Mouse (Mus musculus) MEL (cell line): ENCODE measurements around the gene Agbl1. TPM values are rescaled to one million over a fixed set of nuclear protein-coding genes. Genes with fewer than 3 reads are reported as not detected.
"Not testable (repeated sequence)": the region's sequence is repeated elsewhere in the genome, so short reads cannot be mapped to it uniquely, and the experiment has no call there.

Experiments
- DNase-seq: peaks from one replicate; pipeline ENCODE4 v3.0.0; 2011; ENCODE audit warnings: low read depth, low spot score
- H3K27ac ChIP-seq: 2 replicates; pipeline ENCODE4 v1.5.1; 2012; ENCODE audit warnings: low read depth, mild to moderate bottlenecking, control low read depth, low read length, moderate library complexity; ENCODE audit not compliant: control insufficient read depth
- H3K27me3 ChIP-seq, 2 experiments: fragments of 150-350 bp in 1 of 2; sonication (generic) in 1 of 2; 2 replicates each; pipeline ENCODE4 v1.6.1; 2012; ENCODE audit warnings: low read length in 2 of 2, mild to moderate bottlenecking in 2 of 2, improper control_type of control experiment in 1 of 2, moderate library complexity in 1 of 2; ENCODE audit not compliant: insufficient read depth in 2 of 2, control insufficient read depth in 1 of 2
- H3K36me3 ChIP-seq, 2 experiments: 2 replicates each; pipeline ENCODE4 v1.6.1; 2012 to 2014; ENCODE audit warnings: low read length in 2 of 2, improper control_type of control experiment in 1 of 2, inconsistent platforms in 1 of 2, mild to moderate bottlenecking in 1 of 2; ENCODE audit not compliant: insufficient read depth in 2 of 2, control insufficient read depth in 1 of 2
- H3K4me1 ChIP-seq, 2 experiments: fragments of 150-350 bp in 1 of 2; sonication (generic) in 1 of 2; 2 replicates each; pipeline ENCODE4 v1.6.1; 2012; ENCODE audit warnings: low read length in 2 of 2, improper control_type of control experiment in 1 of 2, mild to moderate bottlenecking in 1 of 2; ENCODE audit not compliant: insufficient read depth in 2 of 2, control insufficient read depth in 1 of 2
- H3K4me3 ChIP-seq, 2 experiments: fragments of 150-350 bp in 1 of 2; sonication (generic) in 1 of 2; 2 replicates each; pipeline ENCODE4 v1.5.1; 2012; ENCODE audit warnings: low read depth in 2 of 2, low read length in 2 of 2, mild to moderate bottlenecking in 2 of 2, moderate library complexity in 2 of 2, control low read depth in 1 of 2, improper control_type of control experiment in 1 of 2; ENCODE audit not compliant: control insufficient read depth in 1 of 2, insufficient read depth in 1 of 2
- H3K79me2 ChIP-seq: 2 replicates; pipeline ENCODE4 v1.6.1; 2012; ENCODE audit warnings: mild to moderate bottlenecking, low read length, moderate library complexity; ENCODE audit not compliant: control insufficient read depth, poor library complexity, insufficient read depth
- H3K9ac ChIP-seq: 2 replicates; pipeline ENCODE4 v1.6.1; 2012; ENCODE audit warnings: low read depth, mild to moderate bottlenecking, control low read depth, low read length, moderate library complexity; ENCODE audit not compliant: control insufficient read depth, poor library complexity, severe bottlenecking
- H3K9me3 ChIP-seq: fragments of 150-350 bp; sonication (generic); replicated peaks from 2 replicates; pipeline ENCODE4 v1.6.1; 2012; ENCODE audit warnings: mild to moderate bottlenecking, low read length, improper control_type of control experiment, moderate library complexity; ENCODE audit not compliant: insufficient read depth
- BHLHE40 ChIP-seq: IDR thresholded peaks from 2 replicates; pipeline ENCODE4 v1.6.1; 2012; ENCODE audit warnings: low read depth, mild to moderate bottlenecking, inconsistent platforms, low read length, improper control_type of control experiment, borderline replicate concordance
- CHD1 ChIP-seq: IDR thresholded peaks from 2 replicates; pipeline ENCODE4 v1.6.1; 2012; ENCODE audit warnings: low read depth, mild to moderate bottlenecking, inconsistent platforms, low read length, improper control_type of control experiment
- CHD2 ChIP-seq: IDR thresholded peaks from 2 replicates; pipeline ENCODE4 v1.6.1; 2011; ENCODE audit warnings: low read length, improper control_type of control experiment
- CTCF ChIP-seq, 3 experiments: IDR thresholded peaks in 2 of 3; conservative IDR thresholded peaks in 1 of 3; 2 replicates each; pipeline ENCODE4 v1.5.1; 2011 to 2012; ENCODE audit warnings: low read length in 3 of 3, low read depth in 2 of 3, mild to moderate bottlenecking in 2 of 3, improper control_type of control experiment in 1 of 3, inconsistent platforms in 1 of 3, mixed read lengths in 1 of 3, moderate library complexity in 1 of 3; ENCODE audit not compliant: control insufficient read depth in 1 of 3, insufficient read depth in 1 of 3, poor library complexity in 1 of 3, severe bottlenecking in 1 of 3
- E2F4 ChIP-seq: IDR thresholded peaks from 2 replicates; pipeline ENCODE4 v1.6.1; 2011; ENCODE audit warnings: low read depth, low read length, improper control_type of control experiment, borderline replicate concordance
- ELF1 ChIP-seq: IDR thresholded peaks from 2 replicates; pipeline ENCODE4 v1.6.1; 2014; ENCODE audit warnings: low read depth, mild to moderate bottlenecking, inconsistent platforms, low read length, improper control_type of control experiment, moderate library complexity
- ETS1 ChIP-seq: IDR thresholded peaks from 2 replicates; pipeline ENCODE4 v1.6.1; 2012; ENCODE audit warnings: low read depth, mild to moderate bottlenecking, inconsistent platforms, low read length, improper control_type of control experiment, moderate library complexity
- JUND ChIP-seq: IDR thresholded peaks from 2 replicates; pipeline ENCODE4 v1.6.1; 2011; ENCODE audit warnings: low read depth, mild to moderate bottlenecking, improper control_type of control experiment, low read length
- MAFK ChIP-seq: IDR thresholded peaks from 2 replicates; pipeline ENCODE4 v1.6.1; 2011; ENCODE audit warnings: low read depth, mild to moderate bottlenecking, low read length, improper control_type of control experiment, borderline replicate concordance
- MAX ChIP-seq: IDR thresholded peaks from 2 replicates; pipeline ENCODE4 v1.6.1; 2011; ENCODE audit warnings: low read length, improper control_type of control experiment
- MYB ChIP-seq: IDR thresholded peaks from 2 replicates; pipeline ENCODE4 v1.6.1; 2011; ENCODE audit warnings: mild to moderate bottlenecking, low read depth, low read length, improper control_type of control experiment
- NELFE ChIP-seq: IDR thresholded peaks from 2 replicates; pipeline ENCODE4 v1.6.1; 2011; ENCODE audit warnings: low read depth, low read length, improper control_type of control experiment
- NRF1 ChIP-seq: IDR thresholded peaks from 2 replicates; pipeline ENCODE4 v1.6.1; 2014; ENCODE audit warnings: low read depth, mild to moderate bottlenecking, inconsistent platforms, low read length, improper control_type of control experiment, moderate library complexity; ENCODE audit not compliant: poor library complexity, insufficient read depth, severe bottlenecking
- POLR2A ChIP-seq, 2 experiments: IDR thresholded peaks; 2 replicates each; pipeline ENCODE4 v1.6.1; 2011 to 2012; ENCODE audit warnings: low read length in 2 of 2, mild to moderate bottlenecking in 2 of 2, control low read depth in 1 of 2, improper control_type of control experiment in 1 of 2, low read depth in 1 of 2, moderate library complexity in 1 of 2; ENCODE audit not compliant: control insufficient read depth in 1 of 2, insufficient read depth in 1 of 2, poor library complexity in 1 of 2
- POLR2AphosphoS2 ChIP-seq: IDR thresholded peaks from 2 replicates; pipeline ENCODE4 v1.6.1; 2011; ENCODE audit warnings: low read length, improper control_type of control experiment
- TAL1 ChIP-seq: IDR thresholded peaks from 2 replicates; pipeline ENCODE4 v1.6.1; 2012; ENCODE audit warnings: mild to moderate bottlenecking, inconsistent platforms, low read length, moderate library complexity, mixed read lengths
- TBP ChIP-seq: IDR thresholded peaks from 2 replicates; pipeline ENCODE4 v1.8.0; 2011; ENCODE audit warnings: low read depth, low read length, improper control_type of control experiment
- UBTF ChIP-seq: IDR thresholded peaks from 2 replicates; pipeline ENCODE4 v1.6.1; 2012; ENCODE audit warnings: low read depth, mild to moderate bottlenecking, inconsistent platforms, low read length, improper control_type of control experiment, moderate library complexity, borderline replicate concordance; ENCODE audit not compliant: insufficient read depth
- USF1 ChIP-seq: IDR thresholded peaks from 2 replicates; pipeline ENCODE4 v1.6.1; 2014; ENCODE audit warnings: low read depth, mild to moderate bottlenecking, inconsistent platforms, low read length, improper control_type of control experiment, moderate library complexity
- ZC3H11A ChIP-seq: IDR thresholded peaks from 2 replicates; pipeline ENCODE4 v1.6.1; 2012; ENCODE audit warnings: low read depth, mild to moderate bottlenecking, inconsistent platforms, low read length, improper control_type of control experiment
- ZMIZ1 ChIP-seq: IDR thresholded peaks from 2 replicates; pipeline ENCODE4 v1.6.1; 2012; ENCODE audit warnings: low read depth, mild to moderate bottlenecking, inconsistent platforms, low read length, improper control_type of control experiment, moderate library complexity
- polyA plus RNA-seq, 2 experiments: library from polyadenylated mRNA; stranded (reverse) in 1 of 2; unstranded in 1 of 2; fragments of >175 nt in 1 of 2; fragments of >200 nt in 1 of 2; gene quantifications; 2 replicates each; pipeline versions ENCODE4 v1.2.1 to v1.2.4; 2012; ENCODE audit warnings: low replicate concordance in 2 of 2, low read depth in 1 of 2; ENCODE audit not compliant: insufficient read length in 2 of 2, insufficient read depth in 1 of 2, missing spikeins in 1 of 2
- total RNA-seq: library from RNA; depleted of rRNA; stranded (reverse); fragments of 300-350 nt; gene quantifications from 2 replicates; pipeline ENCODE4 v1.2.3, GENCODE M21; 2012

Gene Agbl1
- total and polyA plus RNA-seq, 3 experiments: not detected

- DNase-seq: no peak
- H3K27ac ChIP-seq: no peak overlapping the region
- H3K9me3 ChIP-seq: no peaks in the 10 kb centered on the region
- TF ChIP-seq ZMIZ1 (no peak), ETS1 (no peak), CHD1 (no peak), MAFK (no peak), TBP (no peak), BHLHE40 (no peak), JUND (no peak), E2F4 (no peak), MYB (no peak), TAL1 (no peak), UBTF (no peak), USF1 (no peak), CTCF (IDR thresholded peaks at IDR 0.05 in 2 of 3, conservative IDR thresholded peaks at IDR 0.05 in 1 of 3; ENCODE audit: control insufficient read depth in 1 of 3, insufficient read depth in 1 of 3, low read depth in 2 of 3, low read length in 3 of 3, poor library complexity in 1 of 3, severe bottlenecking in 1 of 3) (no peak), CHD2 (no peak), NRF1 (no peak), NELFE (no peak), POLR2AphosphoS2 (no peak)
- H3K9ac ChIP-seq: no peak overlapping the region
- no peaks in the 10 kb centered on the region for H3K27me3 ChIP-seq
- H3K4me3 ChIP-seq: no peak overlapping the region
- no peaks in the 10 kb centered on the region for H3K4me1 ChIP-seq
- H3K36me3 ChIP-seq: no peaks in the 10 kb centered on the region
- H3K79me2 ChIP-seq: no peaks in the 10 kb centered on the region
Measured at GRCm38 (mm10) chr7:76234321-76234720, 4.6 kb downstream of the Agbl1 start.

- H3K79me2 ChIP-seq: no peaks in the 10 kb centered on the region
- H3K36me3 ChIP-seq: no peaks in the 10 kb centered on the region
- no peaks in the 10 kb centered on the region for H3K9me3 ChIP-seq
- H3K4me1 ChIP-seq: no peaks in the 10 kb centered on the region
- no peak overlapping the region for H3K4me3 ChIP-seq
- H3K27me3 ChIP-seq: no peaks in the 10 kb centered on the region
- no peak overlapping the region for H3K9ac ChIP-seq
- DNase-seq: no peak
- no peak overlapping the region for H3K27ac ChIP-seq
- TF ChIP-seq ZC3H11A: no peak
- TF ChIP-seq NELFE: no peak
- no peak for TF ChIP-seq POLR2AphosphoS2
- no peak for TF ChIP-seq POLR2A (IDR thresholded peaks at IDR 0.05; ENCODE audit: control insufficient read depth in 1 of 2, insufficient read depth in 1 of 2, low read depth in 1 of 2, low read length in 2 of 2, poor library complexity in 1 of 2)
- TF ChIP-seq MAX: no peak
- TF ChIP-seq ELF1: no peak
- no peak for TF ChIP-seq JUND
Measured at GRCm38 (mm10) chr7:76237497-76237896, 7.8 kb downstream of the Agbl1 start.

GRCm38 (mm10) chr7:76244839-76245238 is 15.2 kb downstream of the Agbl1 start:
- not testable (repeated sequence) for DNase-seq, H3K79me2 ChIP-seq, H3K4me3 ChIP-seq, H3K4me1 ChIP-seq, H3K36me3 ChIP-seq, H3K9ac ChIP-seq, H3K27ac ChIP-seq, H3K9me3 ChIP-seq, H3K27me3 ChIP-seq
